In the genomic region with DNA sequence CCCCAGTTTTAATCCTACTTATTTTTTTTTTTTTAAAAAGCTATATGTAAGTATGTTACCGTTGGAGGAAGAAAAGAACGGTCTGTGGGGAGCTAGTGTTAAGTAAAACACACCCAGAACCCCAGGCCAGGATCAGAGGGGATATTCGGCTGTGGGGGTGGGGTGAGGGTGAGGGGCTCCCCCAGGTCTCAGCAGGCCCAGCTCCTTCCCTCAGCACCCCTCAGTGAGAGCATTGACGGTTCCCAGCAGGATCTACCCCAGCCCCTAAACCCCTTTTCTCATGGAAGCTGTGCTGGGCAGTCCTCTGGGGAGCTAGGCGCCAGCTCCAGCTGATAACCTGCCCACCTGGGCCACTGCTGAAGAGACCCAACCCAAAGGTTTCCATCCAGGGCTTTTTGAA, we compare ENCODE assay signal across 7 mouse cellular contexts. TPM values are rescaled to one million over a fixed set of nuclear protein-coding genes. Genes with fewer than 3 reads are reported as not detected.
DNase-seq lines count a peak whose midpoint lies in the region; ATAC-seq and TF ChIP-seq lines count a peak whose summit lies in the region.

No protein-coding gene starts in this region.

- no peak overlapping the region for H3K4me3 ChIP-seq in kidney, embryonic 16.5 days (ENCODE audit: low read length)
- no peak overlapping the region for H3K4me3 ChIP-seq in limb, embryonic 13.5 days
- H3K4me3 ChIP-seq in stomach, postnatal 0 days (ENCODE audit: low read depth, low read length) = no peak overlapping the region
- H3K4me3 ChIP-seq in hindbrain, embryonic 13.5 days = no peak overlapping the region

- no peak for ATAC-seq in kidney, embryonic 16.5 days (ENCODE audit: low FRiP score, low TSS enrichment)
- no peak for ATAC-seq in limb, embryonic 13.5 days (ENCODE audit: low FRiP score, low read depth)
- ATAC-seq in stomach, postnatal 0 days (ENCODE audit: low FRiP score, low TSS enrichment) = no peak
- no peak for ATAC-seq in hindbrain, embryonic 13.5 days (ENCODE audit: low FRiP score)

- H3K27me3 ChIP-seq in kidney, embryonic 16.5 days (ENCODE audit: insufficient read depth, low read length) = no peaks in the 10 kb centered on the region
- 0 out of 2 replicates have a peak, but pooled peaks cover 3% of the 10 kb centered on the region for H3K27me3 ChIP-seq in limb, embryonic 13.5 days
- no peaks in the 10 kb centered on the region for H3K27me3 ChIP-seq in stomach, postnatal 0 days (ENCODE audit: control insufficient read depth, insufficient read depth, low read length)
- H3K27me3 ChIP-seq in hindbrain, embryonic 13.5 days = peaks cover 15% of the 10 kb centered on the region

- no peak overlapping the region for H3K27ac ChIP-seq in kidney, embryonic 16.5 days (ENCODE audit: low read length)
- H3K27ac ChIP-seq in limb, embryonic 13.5 days = peak overlapping the region; percentile 80
- peak overlapping the region; percentile 90 for H3K27ac ChIP-seq in stomach, postnatal 0 days (replicated peaks)
- no peak overlapping the region for H3K27ac ChIP-seq in hindbrain, embryonic 13.5 days

- H3K4me1 ChIP-seq in kidney, embryonic 16.5 days (ENCODE audit: insufficient read depth, low read length) = peaks cover 40% of the 10 kb centered on the region
- H3K4me1 ChIP-seq in limb, embryonic 13.5 days = peaks cover 65% of the 10 kb centered on the region
- peaks cover 20% of the 10 kb centered on the region for H3K4me1 ChIP-seq in stomach, postnatal 0 days (replicated peaks; ENCODE audit: control insufficient read depth, insufficient read depth)
- H3K4me1 ChIP-seq in hindbrain, embryonic 13.5 days (replicated peaks) = peaks cover 30% of the 10 kb centered on the region

- TF ChIP-seq EP300 in stomach, postnatal 0 days (optimal IDR thresholded peaks at IDR 0.05) = no peak

- H3K36me3 ChIP-seq in kidney, embryonic 16.5 days (ENCODE audit: insufficient read depth, low read length) = no peaks in the 10 kb centered on the region
- H3K36me3 ChIP-seq in limb, embryonic 13.5 days = no peaks in the 10 kb centered on the region
- no peaks in the 10 kb centered on the region for H3K36me3 ChIP-seq in stomach, postnatal 0 days (ENCODE audit: control insufficient read depth, insufficient read depth, low read length)
- no peaks in the 10 kb centered on the region for H3K36me3 ChIP-seq in hindbrain, embryonic 13.5 days

- H3K9me3 ChIP-seq in kidney, embryonic 16.5 days (ENCODE audit: low read length) = no peaks in the 10 kb centered on the region
- H3K9me3 ChIP-seq in limb, embryonic 13.5 days = no peaks in the 10 kb centered on the region
- H3K9me3 ChIP-seq in stomach, postnatal 0 days (ENCODE audit: control insufficient read depth, low read length) = no peaks in the 10 kb centered on the region
- no peaks in the 10 kb centered on the region for H3K9me3 ChIP-seq in hindbrain, embryonic 13.5 days

- DNase-seq in kidney, postnatal 14 days = no peak
- DNase-seq in testis, postnatal 10 days (ENCODE audit: low spot score) = peak; percentile 40
- no peak for DNase-seq in testis, postnatal 14 days (ENCODE audit: low spot score)
- DNase-seq in stomach, postnatal 0 days (ENCODE audit: low spot score) = peak; percentile 11

- H3K9ac ChIP-seq in kidney, embryonic 16.5 days (replicated peaks; ENCODE audit: low read length) = 0 out of 2 replicates have a peak overlapping the region, but pooled peaks have one; percentile 17
- H3K9ac ChIP-seq in limb, embryonic 13.5 days = peak overlapping the region; percentile 19; the same call in 1 of the 2 replicates
- no peak overlapping the region for H3K9ac ChIP-seq in stomach, postnatal 0 days (ENCODE audit: low read length)
- H3K9ac ChIP-seq in hindbrain, embryonic 13.5 days = no peak overlapping the region

- no peak overlapping the region for H3K4me2 ChIP-seq in kidney, embryonic 16.5 days (replicated peaks; ENCODE audit: low read depth, low read length)
- no peak overlapping the region for H3K4me2 ChIP-seq in limb, embryonic 13.5 days (replicated peaks)
- H3K4me2 ChIP-seq in stomach, postnatal 0 days (replicated peaks; ENCODE audit: low read depth) = no peak overlapping the region
- H3K4me2 ChIP-seq in hindbrain, embryonic 13.5 days = no peak overlapping the region

- TF ChIP-seq CTCF in stomach, postnatal 0 days (IDR thresholded peaks at IDR 0.05; ENCODE audit: low read depth) = no peak

- 70% methylated on average over 5 of the region's 5 CpGs for WGBS in kidney, embryonic 16.5 days
- WGBS in limb, embryonic 13.5 days = 51% methylated on average over 5 of the region's 5 CpGs
- WGBS in stomach, postnatal 0 days = 52% methylated on average over 5 of the region's 5 CpGs
- 40% methylated on average over 5 of the region's 5 CpGs for WGBS in hindbrain, embryonic 13.5 days

RNA-seq across cellular contexts. Expression of a gene that starts 38.2 kb away (rescaled TPM):
- polyA plus RNA-seq in kidney, embryonic 16.5 days (2015; fragmentation: Nextera tagmentation; extraction: Ambion mirVana) = 9.5 and 11.4 TPM in 2 replicates
- 18.7 and 19.7 TPM in 2 replicates for polyA plus RNA-seq in limb, embryonic 13.5 days (2015; fragmentation: Nextera tagmentation; extraction: Ambion mirVana)
- polyA plus RNA-seq in stomach, postnatal 0 days (2015; fragmentation: Nextera tagmentation; extraction: Ambion mirVana) = 17.5 and 18.3 TPM in 2 replicates
- polyA plus RNA-seq in hindbrain, embryonic 13.5 days (2015; fragmentation: Nextera tagmentation; extraction: Ambion mirVana) = 5.1 and 5.2 TPM in 2 replicates

Comparison
In these comparisons a context has a peak if more than half of its experiments do, and no peak if none do; other contexts are left out.
1. DNase-seq: peak in testis, postnatal 10 days (single experiment) and stomach, postnatal 0 days (single experiment); none in kidney, postnatal 14 days (single experiment) and testis, postnatal 14 days (single experiment).
2. H3K27ac ChIP-seq: peak in limb, embryonic 13.5 days (single experiment) and stomach, postnatal 0 days (single experiment); none in kidney, embryonic 16.5 days (single experiment) and hindbrain, embryonic 13.5 days (single experiment).
3. H3K9ac ChIP-seq: peak in kidney, embryonic 16.5 days (single experiment) and limb, embryonic 13.5 days (single experiment); none in stomach, postnatal 0 days (single experiment) and hindbrain, embryonic 13.5 days (single experiment).